ENCODE assay signal across 14 mouse cellular contexts in genomic region chr17:15259427-15260101, GRCm38 (mm10).
A peak's percentile ranks its signal among the peaks of the same experiment; 100 is the strongest.
DNase-seq lines count a peak whose midpoint lies in the region; ATAC-seq lines count a peak whose summit lies in the region.
"Had no signal": no experiment of that assay in that cellular context is flagged by ENCODE, and none has a peak within 500 bp of the region (broad histone marks: within the 10 kb centered on the region; RNA-seq: fewer than 3 reads in every experiment).

No protein-coding gene starts in this region.

- H3K4me2 ChIP-seq in kidney, embryonic 16.5 days (replicated peaks; ENCODE audit: low read depth, low read length), result no peak overlapping the region
- H3K4me2 ChIP-seq: heart, embryonic 11.5 days had no signal

- no peak for DNase-seq in frontal cortex, postnatal 25 days (ENCODE audit: low spot score in 2 of 2)
- DNase-seq in kidney, adult 9 months, result no peak
- DNase-seq in right cerebral cortex, adult 2 months (ENCODE audit: low spot score in 2 of 2), result peak; percentile 7 to 13
- no peak for DNase-seq in right cerebral cortex, postnatal 4 days
- no peak for DNase-seq in urinary bladder, postnatal 14 days (ENCODE audit: low spot score)
- DNase-seq: cerebellum, adult 9-10 months; liver had no signal

- ATAC-seq in frontal cortex, adult (ENCODE audit: low TSS enrichment), result peak; percentile 34; the same call in 1 of the 2 replicates
- 0 out of 2 replicates have a peak, but pooled peaks have one; percentile 57 for ATAC-seq in kidney, embryonic 16.5 days (ENCODE audit: low FRiP score, low TSS enrichment)
- no peak for ATAC-seq in monocyte, adult 5-6 weeks (replicated peaks; ENCODE audit: insufficient number of reproducible peaks, low FRiP score, low TSS enrichment, poor library complexity, severe bottlenecking)
- ATAC-seq: forebrain, embryonic 16.5 days; lung, postnatal 0 days had no signal

- H3K9me3 ChIP-seq in kidney, embryonic 16.5 days (ENCODE audit: low read length), result no peaks in the 10 kb centered on the region
- H3K9me3 ChIP-seq: G1E had no signal

- H3K27ac ChIP-seq in kidney, embryonic 16.5 days (ENCODE audit: low read length), result no peak overlapping the region

- no peak overlapping the region for H3K9ac ChIP-seq in kidney, embryonic 16.5 days (replicated peaks; ENCODE audit: low read length)

- no peaks in the 10 kb centered on the region; the same call in 1 of the 2 replicates for H3K4me1 ChIP-seq in kidney, embryonic 16.5 days (ENCODE audit: insufficient read depth, low read length)

- no peaks in the 10 kb centered on the region for H3K27me3 ChIP-seq in kidney, embryonic 16.5 days (ENCODE audit: insufficient read depth, low read length)

- no peaks in the 10 kb centered on the region for H3K36me3 ChIP-seq in kidney, embryonic 16.5 days (ENCODE audit: insufficient read depth, low read length)
- H3K36me3 ChIP-seq: G1E had no signal

- no peak overlapping the region for H3K4me3 ChIP-seq in kidney, embryonic 16.5 days (ENCODE audit: low read length)

- WGBS in kidney, embryonic 16.5 days, result 32% methylated on average over 11 of the region's 11 CpGs

Comparison
In these comparisons a context has a peak if more than half of its experiments do, and no peak if none do; other contexts are left out.
1. DNase-seq: peak in right cerebral cortex, adult 2 months (2 of 2); none in frontal cortex, postnatal 25 days (0 of 2), kidney, adult 9 months (single experiment), right cerebral cortex, postnatal 4 days (single experiment) and urinary bladder, postnatal 14 days (single experiment).